Mouse (Mus musculus): ENCODE measurements around the gene Svs3b.
A peak's percentile ranks its signal among the peaks of the same experiment; 100 is the strongest.
"Not testable (repeated sequence)": the region's sequence is repeated elsewhere in the genome, so short reads cannot be mapped to it uniquely, and the experiment has no call there.

Gene Svs3b

GRCm38 (mm10) chr2:164256540-164256939 is at the start of gene Svs3b:
TSS of gene Svs3b (minus strand) at chr2:164256640.
- DNase-seq, result not testable (repeated sequence)

DNA sequence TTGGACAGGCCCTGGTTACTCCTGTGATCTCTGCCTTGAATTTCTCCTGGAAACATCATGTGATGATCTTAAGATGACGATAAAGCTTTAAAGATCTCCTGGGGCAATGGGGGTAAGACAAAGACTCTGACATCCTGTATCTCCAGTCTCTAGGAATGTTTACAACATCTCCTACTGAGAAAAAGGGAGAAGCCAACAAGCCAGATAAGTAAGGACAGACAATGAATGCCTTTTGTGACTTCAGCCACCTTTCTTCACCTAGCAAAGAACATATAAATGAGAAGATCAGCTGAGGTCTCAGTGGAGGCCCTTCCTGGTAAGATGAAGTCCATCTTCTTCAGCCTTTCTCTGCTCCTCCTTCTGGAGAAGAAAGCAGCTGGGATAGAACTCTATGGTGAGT is 32.5 kb upstream of the Svs3b start, which contains the start of gene Svs3a:
Gene Svs3a (plus strand): TSS at position 301 of the 400 bp plus-strand sequence.
- not testable (repeated sequence) for DNase-seq

DNA sequence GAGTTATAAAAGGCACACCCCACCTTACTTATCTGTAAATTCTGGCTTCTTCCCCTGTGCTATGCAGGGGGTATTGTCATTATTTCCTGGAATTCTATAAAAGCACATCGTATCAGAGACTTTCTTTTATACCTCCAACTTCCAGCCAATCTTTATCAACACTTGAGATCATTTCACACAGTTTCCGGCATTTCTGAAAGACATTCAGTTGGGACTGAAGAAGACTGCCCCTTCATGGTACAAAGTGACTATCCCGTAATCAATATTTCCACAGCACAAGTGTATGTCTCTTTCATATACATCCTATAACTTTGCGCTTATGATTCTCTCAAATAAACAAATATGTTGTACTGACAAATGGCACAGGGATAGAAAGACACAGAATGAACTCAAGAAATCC is 21.9 kb upstream of the Svs3b start, which contains the start of gene Svs4:
Gene Svs4 (minus strand): TSS at position 101 of the 400 bp plus-strand sequence.
- no peak for DNase-seq

DNA sequence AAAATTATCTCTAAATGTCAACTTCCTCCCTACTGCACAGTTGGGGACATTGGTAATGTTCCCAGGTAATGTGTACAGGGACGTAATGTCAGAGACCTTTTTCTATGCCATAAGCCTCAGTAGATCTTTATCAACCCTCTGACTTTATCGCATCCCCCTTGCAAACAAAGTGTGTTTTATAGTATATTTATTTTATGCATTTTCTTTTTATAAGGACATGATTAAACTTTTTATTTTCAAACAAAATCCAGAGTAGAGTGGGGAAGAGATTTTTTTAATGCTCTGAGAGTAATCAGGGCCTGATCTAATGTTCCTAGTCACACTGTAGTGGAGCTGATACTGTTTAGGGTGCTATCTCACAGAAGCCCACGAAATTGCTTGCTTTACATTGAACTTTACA is 18.1 kb downstream of the Svs3b start, which contains the start of gene Svs2:
Gene Svs2 (minus strand): TSS at position 101 of the 400 bp plus-strand sequence.
- no peak for DNase-seq

GRCm38 (mm10) chr2:164232671-164233070 is 23.8 kb downstream of the Svs3b start:
- no peak for DNase-seq

DNA sequence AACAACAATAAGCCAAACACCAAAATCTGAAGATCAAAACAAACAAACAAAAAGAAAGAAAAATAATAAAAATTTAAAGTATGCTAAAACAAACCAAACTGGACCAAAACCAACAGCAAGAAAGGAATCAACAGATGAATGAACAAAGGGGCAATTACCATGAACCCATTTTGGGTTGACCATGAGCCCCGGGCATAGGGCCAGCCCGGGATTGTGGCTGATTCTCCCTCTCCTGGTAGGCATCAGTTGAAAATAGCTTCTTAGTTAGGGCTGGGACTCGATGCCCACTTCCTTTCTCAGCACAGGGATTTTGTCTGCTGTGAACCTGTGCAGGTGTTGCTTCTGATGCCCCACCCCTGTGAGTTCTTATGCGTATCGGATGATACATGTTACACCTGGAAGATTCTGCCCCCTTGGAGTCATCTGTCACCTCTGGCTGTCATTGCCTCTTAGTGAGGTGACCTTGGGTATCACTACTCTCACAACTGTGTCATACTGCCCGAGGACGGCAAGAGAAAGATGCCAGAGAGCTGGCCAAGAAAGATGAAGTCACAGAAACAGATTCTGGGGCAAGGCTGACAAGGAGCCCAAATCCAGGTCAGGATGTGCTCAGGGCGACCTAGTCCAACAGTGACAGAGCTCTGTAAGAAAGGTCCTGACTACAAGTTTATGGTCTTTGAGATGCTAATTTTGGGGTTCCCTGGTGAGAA is 27.9 kb downstream of the Svs3b start:
- no peak for DNase-seq

DNA sequence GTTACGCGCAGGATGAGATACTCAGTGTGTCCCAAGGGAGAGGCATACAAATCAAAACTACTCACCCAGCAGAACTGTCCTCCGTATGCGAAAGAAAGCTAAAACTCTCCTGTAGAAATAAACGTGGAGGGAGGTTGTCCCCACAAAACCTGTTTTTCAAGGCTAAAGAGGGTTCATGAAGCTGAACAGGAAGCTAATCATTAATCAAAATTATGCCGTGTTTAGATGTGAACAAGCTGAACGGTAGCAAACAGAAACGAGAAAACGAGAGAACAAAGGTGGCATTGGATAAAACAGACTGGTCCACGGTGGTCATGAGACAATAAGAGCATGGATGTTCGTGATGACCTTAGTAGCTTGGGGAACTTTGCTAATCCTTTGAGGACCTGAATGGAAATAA is 34.9 kb downstream of the Svs3b start, which contains the start of gene Wfdc15b:
Gene Wfdc15b (minus strand): TSS at position 139 of the 400 bp plus-strand sequence.
- DNase-seq, result peak in 1 of 2 experiments; percentile 30

GRCm38 (mm10) chr2:164219295-164219694 is 37.1 kb downstream of the Svs3b start:
- DNase-seq, result no peak

DNA sequence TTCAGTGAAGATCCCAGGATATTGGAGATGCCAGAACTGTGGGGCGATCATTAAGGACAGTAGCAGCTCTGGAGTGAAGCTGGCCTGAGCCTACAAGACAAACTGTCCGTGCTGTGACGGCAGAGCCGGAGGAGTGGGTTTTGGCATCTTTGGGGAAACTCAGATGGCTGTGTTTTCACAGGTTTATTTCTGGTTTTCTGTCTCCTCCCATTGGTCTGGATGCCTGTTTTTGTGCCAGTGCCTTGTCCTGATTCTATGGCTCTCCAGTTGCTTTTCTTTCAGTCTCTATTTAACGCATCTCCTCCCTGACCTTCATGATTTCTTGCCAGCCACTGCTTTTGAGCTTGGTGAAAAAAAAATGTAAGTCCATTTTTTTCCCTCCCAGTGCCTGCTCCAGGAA is 43.7 kb downstream of the Svs3b start:
- DNase-seq, result no peak

GRCm38 (mm10) chr2:164210892-164211291 is 45.5 kb downstream of the Svs3b start:
- DNase-seq, result no peak

- DNase-seq, result no peak
These were observed 49.8 kb downstream of the Svs3b start for GRCm38 (mm10) chr2:164206676-164207075.

- peak; percentile 44 to 60 for DNase-seq
These were observed 50.4 kb downstream of the Svs3b start for GRCm38 (mm10) chr2:164206011-164206410.

Data from kidney, postnatal 36 days (tissue).